Mouse (Mus musculus) liver, adult 2 months (tissue): ENCODE measurements around the gene Casp4. TPM values are rescaled to one million over a fixed set of nuclear protein-coding genes. Genes with fewer than 3 reads are reported as not detected.

ENCODE experiments used
- DNase-seq: peaks from one replicate; pipeline ENCODE4 v3.0.0-alpha.2; 2011; ENCODE audit warnings: low read depth, low spot score; ENCODE audit errors: extremely low read depth
- H3K27ac ChIP-seq: fragments of 200-500 bp; replicated peaks from 2 replicates; pipeline ENCODE4 v1.5.1; 2012; ENCODE audit warnings: low read depth, mild to moderate bottlenecking, control low read depth, inconsistent platforms, low read length; ENCODE audit not compliant: insufficient read depth
- H3K27me3 ChIP-seq: fragments of 200-500 bp; 2 replicates; pipeline ENCODE4 v1.6.1; 2012; ENCODE audit warnings: mild to moderate bottlenecking, moderate library complexity, low read length, inconsistent platforms; ENCODE audit not compliant: control insufficient read depth, insufficient read depth
- H3K36me3 ChIP-seq: fragments of 200-500 bp; 2 replicates; pipeline ENCODE4 v1.6.1; 2012; ENCODE audit warnings: low read length, inconsistent platforms; ENCODE audit not compliant: control insufficient read depth, insufficient read depth
- H3K4me1 ChIP-seq: fragments of 200-500 bp; 2 replicates; pipeline ENCODE4 v1.6.1; 2011; ENCODE audit warnings: low read length; ENCODE audit not compliant: control insufficient read depth, insufficient read depth
- H3K4me3 ChIP-seq: fragments of 200-500 bp; 2 replicates; pipeline ENCODE4 v1.5.1; 2011; ENCODE audit warnings: low read depth, mild to moderate bottlenecking, control low read depth, low read length, moderate library complexity; ENCODE audit not compliant: insufficient read depth
- H3K79me2 ChIP-seq: fragments of 200-500 bp; 2 replicates; pipeline ENCODE4 v1.6.1; 2012; ENCODE audit warnings: inconsistent platforms, mild to moderate bottlenecking, low read length, moderate library complexity; ENCODE audit not compliant: control insufficient read depth, insufficient read depth
- H3K9ac ChIP-seq: fragments of 200-500 bp; 2 replicates; pipeline ENCODE4 v1.6.1; 2012; ENCODE audit warnings: low read depth, mild to moderate bottlenecking, control low read depth, inconsistent platforms, low read length
- CTCF ChIP-seq: fragments of 200-500 bp; IDR thresholded peaks from 2 replicates; pipeline ENCODE4 v1.5.1; 2011; ENCODE audit warnings: low read depth, low read length, control low read depth
- POLR2A ChIP-seq: fragments of 200-500 bp; IDR thresholded peaks from 2 replicates; pipeline ENCODE4 v1.6.1; 2011; ENCODE audit warnings: low read length, control low read depth; ENCODE audit not compliant: insufficient read depth; ENCODE audit errors: extremely low read depth
- WGBS: fragments of 180-500 bp; shearing (Covaris S2); methylation state at CpG from one replicate; pipeline ENCODE4 v1.1.7; 2018; 5-methylcytosine and 5-hydroxymethylcytosine counted together
- polyA plus RNA-seq: library from polyadenylated mRNA; depleted of rRNA; stranded (reverse); fragments of >200 nt; gene quantifications from 2 replicates; pipeline ENCODE4 v1.2.3, GENCODE M21; 2012
- total RNA-seq: library from RNA; depleted of rRNA; stranded (reverse); fragments of >200 nt; gene quantifications from 2 replicates; pipeline ENCODE4 v1.2.3, GENCODE M21; 2014

The Casp4 gene
- total and polyA plus RNA-seq, 2 experiments = 0.64 to 3.2 TPM

DNA sequence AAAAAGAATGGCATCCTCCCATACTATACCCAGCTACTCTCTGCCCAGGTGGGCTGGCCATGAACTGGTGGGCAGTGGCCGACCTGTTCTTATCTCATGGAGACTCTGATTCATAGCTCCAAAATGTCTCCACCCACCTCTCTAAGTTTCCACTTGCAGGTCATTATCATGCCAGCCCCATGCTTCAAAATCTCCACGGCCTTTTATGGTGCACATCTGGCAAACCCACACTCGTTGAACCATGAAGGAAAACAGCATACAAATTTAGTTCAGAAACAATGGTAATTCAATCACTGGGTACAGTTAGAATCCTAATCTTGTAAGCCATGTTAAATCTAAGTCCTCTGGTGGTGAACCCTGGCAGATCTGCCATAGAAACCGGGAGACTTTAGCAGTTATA, 2.8 kb downstream of the Casp4 start:
- WGBS = 76% methylated on average over 4 of the region's 4 CpGs
- no peaks in the 10 kb centered on the region for H3K4me1 ChIP-seq
- no peak overlapping the region for H3K4me3 ChIP-seq
- H3K36me3 ChIP-seq = no peaks in the 10 kb centered on the region
- no peak overlapping the region for H3K27ac ChIP-seq
- TF ChIP-seq CTCF (no peak), POLR2A (no peak)
- H3K9ac ChIP-seq = no peak overlapping the region
- peaks cover 4% of the 10 kb centered on the region; the same call in 1 of the 2 replicates for H3K79me2 ChIP-seq
- no peaks in the 10 kb centered on the region for H3K27me3 ChIP-seq
- DNase-seq = no peak

DNA sequence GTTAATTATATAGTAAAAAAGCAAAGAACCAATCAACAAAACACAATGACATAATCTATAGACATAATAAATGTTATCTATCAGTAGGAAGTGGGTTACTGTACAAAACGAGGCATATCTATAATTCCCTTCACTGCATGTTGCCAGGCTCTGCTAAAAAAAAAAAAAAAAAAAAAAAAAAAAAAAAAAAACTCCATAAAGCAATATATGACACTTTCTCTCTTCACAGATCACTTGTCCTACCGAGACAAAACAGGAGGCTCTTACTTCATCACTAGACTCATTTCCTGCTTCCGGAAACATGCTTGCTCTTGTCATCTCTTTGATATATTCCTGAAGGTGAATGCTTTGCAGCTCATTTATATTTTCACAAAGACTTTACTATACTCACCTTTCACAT, 19.6 kb downstream of the Casp4 start:
- 60% methylated on average over 3 of the region's 3 CpGs for WGBS
- TF ChIP-seq POLR2A = no peak
- H3K27me3 ChIP-seq = no peaks in the 10 kb centered on the region
- no peaks in the 10 kb centered on the region for H3K36me3 ChIP-seq
- H3K4me1 ChIP-seq = no peaks in the 10 kb centered on the region
- DNase-seq = no peak
- H3K9ac ChIP-seq = no peak overlapping the region
- H3K27ac ChIP-seq = no peak overlapping the region
- no peaks in the 10 kb centered on the region for H3K79me2 ChIP-seq
- no peak overlapping the region for H3K4me3 ChIP-seq

DNA sequence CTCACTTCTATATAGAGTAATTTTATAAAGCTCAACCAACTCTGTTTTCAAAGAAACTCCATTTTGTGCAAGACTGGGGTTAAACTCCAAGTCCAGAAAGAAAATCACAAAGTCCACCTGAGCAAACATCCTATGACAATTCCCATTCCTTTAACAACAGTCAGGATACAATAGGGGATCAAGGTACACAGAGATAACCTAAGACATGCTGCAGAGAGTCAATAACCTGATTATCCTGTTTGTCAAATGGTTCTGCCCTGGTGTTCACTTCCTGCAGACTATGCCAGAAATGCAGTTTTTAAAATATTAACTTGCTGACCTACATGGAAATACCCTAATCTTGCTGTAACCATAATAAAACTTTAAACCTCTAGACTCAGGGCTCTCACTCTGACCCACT, 23.8 kb downstream of the Casp4 start:
- TF ChIP-seq POLR2A (no peak), CTCF (no peak)
- no peaks in the 10 kb centered on the region for H3K4me1 ChIP-seq

DNA sequence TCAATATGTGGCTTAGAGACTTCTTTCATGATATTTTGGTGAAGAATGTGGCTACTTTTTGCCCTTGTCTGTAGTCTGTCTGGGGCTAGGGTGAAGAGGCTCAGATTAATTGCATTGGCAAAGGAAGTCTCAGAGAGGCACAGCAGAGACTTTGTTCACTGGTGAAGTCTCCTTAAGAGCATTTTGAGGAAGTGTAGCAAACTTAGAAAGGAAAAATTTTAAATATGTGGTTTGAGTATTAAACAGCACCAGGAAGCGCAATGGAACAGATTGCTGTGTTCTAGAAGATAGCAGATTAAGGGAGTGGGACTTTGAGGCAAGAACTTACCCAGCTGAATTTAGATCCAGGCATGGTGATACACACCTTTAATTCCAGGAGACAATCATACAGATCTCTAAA, 24.8 kb downstream of the Casp4 start:
- no peak for TF ChIP-seq CTCF
- Histone ChIP-seq H3K27me3 (no peaks in the 10 kb centered on the region), H3K4me1 (no peaks in the 10 kb centered on the region), H3K27ac (no peak overlapping the region), H3K4me3 (no peak overlapping the region), H3K9ac (no peak overlapping the region), H3K79me2 (no peaks in the 10 kb centered on the region), H3K36me3 (no peaks in the 10 kb centered on the region)
- 91% methylated on average over 1 of the region's 1 CpGs for WGBS
- DNase-seq = no peak

More for the DNA sequence above, 23.8 kb downstream of the Casp4 start:
- H3K27me3 ChIP-seq = no peaks in the 10 kb centered on the region
- peak; percentile 34 for DNase-seq
- H3K27ac ChIP-seq = no peak overlapping the region
- H3K36me3 ChIP-seq = no peaks in the 10 kb centered on the region
- H3K79me2 ChIP-seq = no peaks in the 10 kb centered on the region
- H3K9ac ChIP-seq = no peak overlapping the region
- H3K4me3 ChIP-seq = no peak overlapping the region

DNA sequence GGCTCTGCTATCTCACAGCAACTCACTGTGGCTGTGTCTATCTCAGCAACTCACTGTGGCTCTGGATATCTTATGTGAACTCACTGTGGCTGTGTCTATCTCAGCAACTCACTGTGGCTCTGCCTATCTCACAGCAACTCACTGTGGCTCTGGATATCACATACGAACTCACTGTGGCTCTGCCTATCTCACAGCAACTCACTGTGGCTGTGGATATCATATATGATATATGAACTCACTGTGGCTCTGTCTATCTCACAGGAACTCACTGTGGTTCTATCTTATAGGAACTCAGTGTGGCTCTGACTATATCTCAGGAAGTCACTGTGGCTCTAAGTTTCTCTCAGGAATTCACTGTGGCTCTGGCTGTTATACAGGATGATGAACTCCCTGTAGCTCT, 34.5 kb downstream of the Casp4 start:
- Histone ChIP-seq H3K4me3 (no peak overlapping the region), H3K9ac (no peak overlapping the region), H3K27me3 (no peaks in the 10 kb centered on the region), H3K36me3 (no peaks in the 10 kb centered on the region), H3K4me1 (peaks cover 2% of the 10 kb centered on the region; the same call in 1 of the 2 replicates), H3K79me2 (no peaks in the 10 kb centered on the region), H3K27ac (no peak overlapping the region)
- DNase-seq = no peak
- TF ChIP-seq CTCF = no peak
- TF ChIP-seq POLR2A = no peak
- WGBS = 66% methylated on average over 1 of the region's 1 CpGs

DNA sequence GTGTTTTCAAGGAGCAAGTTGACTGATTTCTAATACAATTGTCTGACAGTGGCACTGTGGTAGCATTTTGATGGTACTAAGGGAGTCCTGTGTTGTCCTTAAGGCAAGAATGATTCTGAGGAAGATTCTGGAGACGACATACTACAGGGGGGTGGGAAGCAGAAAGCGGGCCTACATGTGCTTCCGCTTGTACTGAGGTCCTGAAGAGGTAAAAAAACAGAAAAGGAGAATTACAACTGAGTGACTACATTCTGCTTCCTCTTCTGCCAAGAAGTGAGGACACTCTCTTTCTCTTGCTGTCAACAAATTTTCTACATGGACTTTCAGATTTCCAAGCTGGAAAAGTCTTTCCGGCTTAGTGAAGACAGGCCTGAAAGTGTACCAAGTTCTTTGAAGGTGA, 35.5 kb downstream of the Casp4 start:
- TF ChIP-seq POLR2A = no peak
- no peak for TF ChIP-seq CTCF
- 76% methylated on average over 4 of the region's 4 CpGs for WGBS
- H3K27ac ChIP-seq = no peak overlapping the region
- no peaks in the 10 kb centered on the region for H3K36me3 ChIP-seq
- no peak overlapping the region for H3K4me3 ChIP-seq
- no peaks in the 10 kb centered on the region for H3K27me3 ChIP-seq
- H3K4me1 ChIP-seq = peaks cover 2% of the 10 kb centered on the region; the same call in 1 of the 2 replicates
- DNase-seq = peak; percentile 14
- no peaks in the 10 kb centered on the region for H3K79me2 ChIP-seq
- no peak overlapping the region for H3K9ac ChIP-seq
